Mouse (Mus musculus) thymus, postnatal 10 days (tissue): Measurements from ENCODE around the gene Igsf21.

ENCODE experiments used
- DNase-seq, 2 experiments: peaks; one replicate each; pipeline ENCODE4 v3.0.0; 2021; ENCODE audit warnings: low spot score in 2 of 2

Gene Igsf21

GRCm38 (mm10) chr4:140246180-140247005, at the start of gene Igsf21:
Gene Igsf21 (minus strand): TSS chr4:140246784.
- DNase-seq = no peak

- no peak for DNase-seq
Observed at GRCm38 (mm10) chr4:140285726-140286316, 39.2 kb upstream of the Igsf21 start.

- no peak for DNase-seq
Observed at GRCm38 (mm10) chr4:140283398-140283797, 36.8 kb upstream of the Igsf21 start.

- no peak for DNase-seq
Observed at GRCm38 (mm10) chr4:140278269-140278668, 31.7 kb upstream of the Igsf21 start.

GRCm38 (mm10) chr4:140271913-140272312, 25.3 kb upstream of the Igsf21 start:
- no peak for DNase-seq

- no peak for DNase-seq
Observed at GRCm38 (mm10) chr4:140270451-140270850, 23.9 kb upstream of the Igsf21 start.

- DNase-seq = no peak
Observed at GRCm38 (mm10) chr4:140269184-140269840, 22.7 kb upstream of the Igsf21 start.

- DNase-seq = no peak
Observed at GRCm38 (mm10) chr4:140267835-140268234, 21.3 kb upstream of the Igsf21 start.

- no peak for DNase-seq
Observed at GRCm38 (mm10) chr4:140267086-140267485, 20.5 kb upstream of the Igsf21 start.

GRCm38 (mm10) chr4:140258968-140259367, 12.4 kb upstream of the Igsf21 start:
- no peak for DNase-seq

GRCm38 (mm10) chr4:140252369-140252768, 5.8 kb upstream of the Igsf21 start:
- DNase-seq = no peak

- DNase-seq = no peak
Observed at GRCm38 (mm10) chr4:140249011-140249744, 2.6 kb upstream of the Igsf21 start.

- no peak for DNase-seq
Observed at GRCm38 (mm10) chr4:140248396-140248795, 1.8 kb upstream of the Igsf21 start.

- DNase-seq = no peak
Observed at GRCm38 (mm10) chr4:140247006-140248003, 721 bp upstream of the Igsf21 start.

GRCm38 (mm10) chr4:140245286-140246179, 1.1 kb downstream of the Igsf21 start:
- DNase-seq = no peak

GRCm38 (mm10) chr4:140244835-140245234, 1.7 kb downstream of the Igsf21 start:
- no peak for DNase-seq

GRCm38 (mm10) chr4:140244161-140244813, 2.3 kb downstream of the Igsf21 start:
- DNase-seq = no peak

GRCm38 (mm10) chr4:140243231-140243630, 3.4 kb downstream of the Igsf21 start:
- DNase-seq = no peak

- DNase-seq = no peak
Observed at GRCm38 (mm10) chr4:140242291-140242690, 4.3 kb downstream of the Igsf21 start.
